Mouse (Mus musculus) embryo, embryonic 10.5 days (tissue): ENCODE results near the gene Sec14l2.
"Not testable (repeated sequence)": the region's sequence is repeated elsewhere in the genome, so short reads cannot be mapped to it uniquely, and the experiment has no call there.

Source experiments
- DNase-seq: peaks from one replicate; pipeline ENCODE4 v3.0.0-alpha.2; 2015; ENCODE audit warnings: low spot score

Sec14l2 gene

GRCm38 (mm10) chr11:4133450-4133849 is 10.2 kb upstream of the Sec14l2 start:
- DNase-seq = peak; percentile 41

GRCm38 (mm10) chr11:4128461-4128860 is 5.2 kb upstream of the Sec14l2 start:
- DNase-seq = not testable (repeated sequence)

GRCm38 (mm10) chr11:4127059-4127458 is 3.8 kb upstream of the Sec14l2 start:
- no peak for DNase-seq

- peak; percentile 52 for DNase-seq
Observed at GRCm38 (mm10) chr11:4123922-4124321, 707 bp upstream of the Sec14l2 start.

- no peak for DNase-seq
Observed at GRCm38 (mm10) chr11:4122226-4122625, 989 bp downstream of the Sec14l2 start.

GRCm38 (mm10) chr11:4121691-4122090 is 1.5 kb downstream of the Sec14l2 start:
- no peak for DNase-seq

- no peak for DNase-seq
Observed at GRCm38 (mm10) chr11:4119635-4120034, 3.6 kb downstream of the Sec14l2 start.

- DNase-seq = peak; percentile 76
Observed at GRCm38 (mm10) chr11:4118081-4118921, 4.9 kb downstream of the Sec14l2 start.

GRCm38 (mm10) chr11:4117372-4118071 is 5.7 kb downstream of the Sec14l2 start:
- DNase-seq = peak; percentile 13

- no peak for DNase-seq
Observed at GRCm38 (mm10) chr11:4116458-4117141, 6.6 kb downstream of the Sec14l2 start.

GRCm38 (mm10) chr11:4115407-4115806 is 7.8 kb downstream of the Sec14l2 start:
- no peak for DNase-seq

GRCm38 (mm10) chr11:4114541-4114940 is 8.7 kb downstream of the Sec14l2 start:
- not testable (repeated sequence) for DNase-seq

GRCm38 (mm10) chr11:4113970-4114369 is 9.2 kb downstream of the Sec14l2 start:
- no peak for DNase-seq

GRCm38 (mm10) chr11:4113496-4113895 is 9.7 kb downstream of the Sec14l2 start:
- no peak for DNase-seq

GRCm38 (mm10) chr11:4112861-4113260 is 10.4 kb downstream of the Sec14l2 start:
- no peak for DNase-seq

GRCm38 (mm10) chr11:4112033-4112432 is 11.2 kb downstream of the Sec14l2 start:
- no peak for DNase-seq

GRCm38 (mm10) chr11:4108691-4109090 is 14.5 kb downstream of the Sec14l2 start:
- DNase-seq = no peak

GRCm38 (mm10) chr11:4107901-4108300 is 15.3 kb downstream of the Sec14l2 start:
- not testable (repeated sequence) for DNase-seq

- DNase-seq = no peak
Observed at GRCm38 (mm10) chr11:4105444-4105843, 17.8 kb downstream of the Sec14l2 start.

- no peak for DNase-seq
Observed at GRCm38 (mm10) chr11:4104989-4105388, 18.2 kb downstream of the Sec14l2 start.

GRCm38 (mm10) chr11:4103522-4103921 is 19.7 kb downstream of the Sec14l2 start:
- DNase-seq = no peak

- no peak for DNase-seq
Observed at GRCm38 (mm10) chr11:4101851-4102250, 21.4 kb downstream of the Sec14l2 start.

GRCm38 (mm10) chr11:4099447-4099846 is 23.8 kb downstream of the Sec14l2 start:
- DNase-seq = no peak
